In genomic region chr1:24092414-24092813, GRCm38 (mm10) we compare ENCODE assay signal across 22 mouse cellular contexts. TPM values are rescaled to one million over a fixed set of nuclear protein-coding genes. Genes with fewer than 3 reads are reported as not detected.
DNase-seq lines count a peak whose midpoint lies in the region; ATAC-seq lines count a peak whose summit lies in the region.
"Had no signal": no experiment of that assay in that cellular context is flagged by ENCODE, and none has a peak within 500 bp of the region (broad histone marks: within the 10 kb centered on the region; RNA-seq: fewer than 3 reads in every experiment).

No protein-coding gene starts in this region.

- H3K9me3 ChIP-seq in hindbrain, embryonic 10.5 days: no peaks in the 10 kb centered on the region
- H3K9me3 ChIP-seq: embryonic facial prominence, embryonic 13.5 days; embryonic facial prominence, embryonic 15.5 days; forebrain, embryonic 10.5 days; forebrain, embryonic 12.5 days had no signal

- intact Hi-C loops in gastrocnemius, postnatal 36 days (cut with DNase I): no loop called here

- H3K27me3 ChIP-seq in hindbrain, embryonic 10.5 days (ENCODE audit: insufficient read depth, poor library complexity, severe bottlenecking): no peaks in the 10 kb centered on the region
- H3K27me3 ChIP-seq: embryonic facial prominence, embryonic 13.5 days; embryonic facial prominence, embryonic 15.5 days; forebrain, embryonic 12.5 days had no signal

- DNase-seq in gastrocnemius, postnatal 36 days: no peak
- no peak for DNase-seq in hindbrain, embryonic 10.5 days (ENCODE audit: low spot score)
- DNase-seq: adrenal gland, adult 2 months; adrenal gland, postnatal 10 days; adrenal gland, postnatal 25 days; cerebellum, adult 11-12 months; cerebellum, adult 2 months; cerebellum, adult 9-10 months; cerebellum, postnatal 10 days; cerebellum, postnatal 25 days; embryo, embryonic 11 days had no signal

- H3K4me3 ChIP-seq in hindbrain, embryonic 10.5 days: no peak overlapping the region
- H3K4me3 ChIP-seq: embryonic facial prominence, embryonic 13.5 days; embryonic facial prominence, embryonic 15.5 days; erythroblast, embryonic 14.5 days; forebrain, embryonic 10.5 days; forebrain, embryonic 12.5 days had no signal

- 0 out of 2 replicates have a peak, but pooled peaks cover 3% of the 10 kb centered on the region for H3K4me1 ChIP-seq in hindbrain, embryonic 10.5 days (replicated peaks)
- H3K4me1 ChIP-seq: embryonic facial prominence, embryonic 13.5 days; embryonic facial prominence, embryonic 15.5 days had no signal

- ATAC-seq in common myeloid progenitor, adult 5-6 weeks (replicated peaks; ENCODE audit: low read depth, poor library complexity, severe bottlenecking): peak; percentile 62
- ATAC-seq in hematopoietic stem cell, adult 5-6 weeks (replicated peaks in 1 of 2; ENCODE audit: insufficient read depth in 1 of 2, low FRiP score in 2 of 2, low TSS enrichment in 1 of 2, low read depth in 1 of 2, poor library complexity in 2 of 2, severe bottlenecking in 2 of 2): peak; percentile 32 to 71; a peak in 2 of 4 replicates
- ATAC-seq in megakaryocyte progenitor cell, adult 5-6 weeks (replicated peaks; ENCODE audit: poor library complexity): peak; percentile 64
- ATAC-seq: forebrain, embryonic 14.5 days; forebrain, embryonic 16.5 days had no signal

- WGBS in hindbrain, embryonic 10.5 days: 92% methylated on average over 7 of the region's 7 CpGs

- H3K27ac ChIP-seq in hindbrain, embryonic 10.5 days: no peak overlapping the region
- H3K27ac ChIP-seq: embryonic facial prominence, embryonic 13.5 days; embryonic facial prominence, embryonic 15.5 days; forebrain, embryonic 10.5 days; forebrain, embryonic 12.5 days had no signal

- H3K36me3 ChIP-seq in hindbrain, embryonic 10.5 days: no peaks in the 10 kb centered on the region
- H3K36me3 ChIP-seq: embryonic facial prominence, embryonic 13.5 days; embryonic facial prominence, embryonic 15.5 days; forebrain, embryonic 12.5 days had no signal

RNA-seq across cellular contexts. Expression of gene Fam135a, which starts 7.7 kb away (rescaled TPM):
- total RNA-seq in common myeloid progenitor, adult 5-6 weeks (2017): 3.5 and 4.1 TPM in 2 replicates
- total RNA-seq in hematopoietic stem cell, adult 5-6 weeks (2017): 7.5 and 10.5 TPM in 2 replicates
- total RNA-seq in megakaryocyte progenitor cell, adult 5-6 weeks (2015): 1.6 and 4.3 TPM in 2 replicates
- total RNA-seq in megakaryocyte progenitor cell, adult 5-6 weeks (2017): 1.6 and 2.7 TPM in 2 replicates
- total RNA-seq in gastrocnemius, postnatal 36 days (2021): 10 to 100 TPM; 15.3 to 17.8 TPM
- 24.5 and 36.0 TPM in 2 replicates for polyA plus RNA-seq in hindbrain, embryonic 10.5 days (2016; fragmentation: Nextera tagmentation; extraction: Ambion mirVana)
- total RNA-seq: MEL had no signal
- polyA plus RNA-seq: erythroblast, embryonic 14.5 days had no signal
